Mouse (Mus musculus) embryonic facial prominence, embryonic 10.5 days (tissue): ENCODE data around the gene Entpd7. TPM values are rescaled to one million over a fixed set of nuclear protein-coding genes. Genes with fewer than 3 reads are reported as not detected.

Experiments used
- DNase-seq: peaks from one replicate; pipeline ENCODE4 v3.0.0-alpha.2; 2017; ENCODE audit warnings: low spot score
- H3K27ac ChIP-seq: fragments of 300-500 bp; sonication (generic); replicated peaks from 2 replicates; pipeline ENCODE4 v1.5.1; 2016; ENCODE audit warnings: mild to moderate bottlenecking
- H3K27me3 ChIP-seq: fragments of 300-500 bp; sonication (generic); replicated peaks from 2 replicates; pipeline ENCODE4 v1.6.1; 2016; ENCODE audit warnings: low read depth, mild to moderate bottlenecking; ENCODE audit not compliant: poor library complexity, severe bottlenecking
- H3K36me3 ChIP-seq: fragments of 300-500 bp; sonication (generic); replicated peaks from 2 replicates; pipeline ENCODE4 v1.6.1; 2016; ENCODE audit warnings: mild to moderate bottlenecking, moderate library complexity
- H3K4me1 ChIP-seq: fragments of 300-500 bp; sonication (generic); 2 replicates; pipeline ENCODE4 v1.6.1; 2016
- H3K4me3 ChIP-seq: fragments of 300-500 bp; sonication (generic); 2 replicates; pipeline ENCODE4 v1.5.1; 2016; ENCODE audit warnings: mild to moderate bottlenecking, moderate library complexity
- H3K9me3 ChIP-seq: fragments of 300-500 bp; sonication (generic); 2 replicates; pipeline ENCODE4 v1.6.1; 2016; ENCODE audit warnings: mild to moderate bottlenecking
- WGBS: fragments of 180-500 bp; shearing (Covaris S2); methylation state at CpG from one replicate; pipeline ENCODE4 v1.1.7; 2016; 5-methylcytosine and 5-hydroxymethylcytosine counted together
- polyA plus RNA-seq: library from polyadenylated mRNA; unstranded; fragments of >200 nt; fragmentation: Nextera tagmentation; extraction: Ambion mirVana; gene quantifications from 2 replicates; pipeline ENCODE4 v1.2.1, GENCODE M21; 2016

Entpd7 gene
- polyA plus RNA-seq, 1 experiment from 2014 or later = 8.9 TPM

DNA sequence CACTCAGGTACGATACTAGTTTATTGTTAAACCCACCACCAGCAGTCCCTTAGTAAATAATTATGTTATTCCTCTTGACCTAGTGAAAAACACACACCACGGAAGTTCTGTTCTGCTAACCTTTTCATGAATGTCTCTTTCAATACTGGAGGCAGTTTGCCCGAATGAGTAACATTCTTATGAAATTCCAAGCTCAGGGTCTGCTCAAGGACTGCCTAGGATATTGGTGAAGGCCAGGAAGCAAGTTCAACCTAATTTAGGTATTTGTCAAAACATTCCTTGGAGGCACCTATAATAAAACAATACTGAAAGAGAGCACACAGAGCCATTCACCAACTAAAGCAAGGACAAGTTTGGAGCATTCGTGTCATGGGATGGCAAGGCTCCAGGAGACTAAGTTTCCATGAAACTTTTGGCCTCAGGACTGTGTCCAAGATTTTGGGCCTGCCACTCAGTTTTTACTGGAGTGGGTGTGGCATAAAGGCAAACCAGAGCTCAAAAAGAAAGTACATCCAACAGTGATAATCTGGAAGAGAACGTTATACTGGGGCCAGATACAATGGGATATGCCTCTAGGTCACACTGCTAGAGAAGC, 80.0 kb downstream of the Entpd7 start:
- no peak overlapping the region for H3K4me3 ChIP-seq
- H3K27ac ChIP-seq = no peak overlapping the region
- 82% methylated on average over 5 of the region's 5 CpGs for WGBS
- H3K36me3 ChIP-seq = no peaks in the 10 kb centered on the region
- DNase-seq = no peak
- H3K4me1 ChIP-seq = no peaks in the 10 kb centered on the region
- no peaks in the 10 kb centered on the region for H3K27me3 ChIP-seq
- H3K9me3 ChIP-seq = no peaks in the 10 kb centered on the region

DNA sequence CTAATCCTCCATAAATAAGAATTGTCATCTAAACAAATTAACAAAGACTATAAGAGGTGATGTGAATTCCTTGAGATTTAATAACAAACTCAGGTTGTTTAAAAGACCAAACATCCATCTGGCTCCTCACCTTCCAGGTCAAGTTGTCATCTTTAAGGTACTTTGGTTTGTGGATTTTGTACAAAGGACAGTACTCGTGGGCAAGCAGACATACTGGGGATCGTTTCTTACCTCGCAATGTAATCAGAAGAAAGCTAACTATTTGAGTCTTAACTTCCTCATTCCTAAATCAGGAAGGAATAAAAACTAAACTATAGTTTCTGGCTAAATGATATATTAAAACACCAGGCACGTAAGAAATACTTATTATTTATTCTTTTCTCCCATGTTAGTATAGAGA, 81.1 kb downstream of the Entpd7 start:
- Histone ChIP-seq H3K27ac (no peak overlapping the region), H3K27me3 (no peaks in the 10 kb centered on the region), H3K4me1 (no peaks in the 10 kb centered on the region), H3K36me3 (no peaks in the 10 kb centered on the region), H3K4me3 (no peak overlapping the region), H3K9me3 (no peaks in the 10 kb centered on the region)
- 91% methylated on average over 4 of the region's 4 CpGs for WGBS
- no peak for DNase-seq

DNA sequence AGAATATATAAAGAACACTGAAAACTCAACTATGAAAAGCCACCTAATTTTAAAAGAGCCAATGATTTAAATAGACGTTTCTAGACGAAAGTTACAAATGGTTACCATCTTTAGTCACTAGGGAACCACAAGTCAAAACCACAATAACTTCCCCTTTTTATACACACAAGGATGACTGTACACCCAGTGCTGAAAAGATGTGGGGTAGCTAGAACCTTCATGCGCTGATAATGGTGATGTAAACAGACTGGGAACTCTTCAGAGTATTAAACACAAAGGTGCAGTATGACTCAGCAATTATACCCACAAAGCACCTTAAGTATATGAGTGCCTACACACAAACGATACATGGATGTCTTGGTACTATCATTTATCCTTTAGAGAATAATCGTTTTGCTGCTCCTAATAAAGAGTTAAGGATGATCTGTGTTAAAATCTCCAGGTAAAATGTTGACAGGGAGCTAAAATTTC, 82.1 kb downstream of the Entpd7 start:
- Histone ChIP-seq H3K9me3 (no peaks in the 10 kb centered on the region), H3K27me3 (no peaks in the 10 kb centered on the region), H3K27ac (no peak overlapping the region), H3K36me3 (no peaks in the 10 kb centered on the region), H3K4me1 (no peaks in the 10 kb centered on the region), H3K4me3 (no peak overlapping the region)
- WGBS = 90% methylated on average over 5 of the region's 5 CpGs
- DNase-seq = no peak

DNA sequence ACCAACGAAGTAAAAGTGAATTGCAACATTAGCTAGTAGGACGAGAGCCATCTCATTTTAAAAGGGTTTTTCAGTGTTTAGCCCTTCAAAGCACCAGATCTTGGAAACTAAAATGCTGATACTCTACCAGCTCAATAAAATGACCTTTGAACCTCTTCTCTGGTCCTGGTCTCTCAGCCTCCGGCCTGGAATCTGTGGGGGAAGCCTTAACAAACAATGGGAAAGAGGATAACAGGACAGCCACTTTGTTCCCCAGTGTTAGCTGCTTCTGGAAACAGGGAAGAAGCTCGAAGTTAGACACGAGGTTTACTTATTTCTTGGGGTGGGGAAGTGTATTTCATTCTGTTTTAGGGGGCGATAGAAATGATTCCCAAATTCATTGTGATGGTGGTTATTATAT, 82.8 kb downstream of the Entpd7 start:
- H3K9me3 ChIP-seq = no peaks in the 10 kb centered on the region
- 66% methylated on average over 6 of the region's 6 CpGs for WGBS
- H3K27me3 ChIP-seq = no peaks in the 10 kb centered on the region
- H3K27ac ChIP-seq = no peak overlapping the region
- no peaks in the 10 kb centered on the region for H3K36me3 ChIP-seq
- DNase-seq = no peak
- no peaks in the 10 kb centered on the region for H3K4me1 ChIP-seq
- no peak overlapping the region for H3K4me3 ChIP-seq

DNA sequence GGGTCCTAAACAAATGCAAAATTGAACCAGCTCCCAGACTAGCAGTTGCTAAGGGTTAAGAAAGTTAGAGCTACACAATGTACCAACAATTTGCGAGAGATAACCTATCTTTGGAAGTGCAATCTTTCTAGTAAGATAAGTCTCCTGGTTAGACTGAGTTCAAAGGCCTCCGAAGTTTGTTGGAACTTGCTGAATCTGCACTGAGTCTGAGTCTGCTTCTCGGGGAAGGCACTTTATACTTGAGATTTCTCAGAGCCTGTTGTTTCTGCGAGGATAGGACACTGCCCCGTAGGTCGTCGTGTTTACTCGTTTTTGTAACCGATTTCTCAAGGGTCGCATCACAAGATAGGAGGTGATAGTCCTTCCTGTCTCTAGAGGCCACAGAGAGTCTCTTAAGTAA, 86.0 kb downstream of the Entpd7 start:
- 77% methylated on average over 10 of the region's 10 CpGs for WGBS

DNA sequence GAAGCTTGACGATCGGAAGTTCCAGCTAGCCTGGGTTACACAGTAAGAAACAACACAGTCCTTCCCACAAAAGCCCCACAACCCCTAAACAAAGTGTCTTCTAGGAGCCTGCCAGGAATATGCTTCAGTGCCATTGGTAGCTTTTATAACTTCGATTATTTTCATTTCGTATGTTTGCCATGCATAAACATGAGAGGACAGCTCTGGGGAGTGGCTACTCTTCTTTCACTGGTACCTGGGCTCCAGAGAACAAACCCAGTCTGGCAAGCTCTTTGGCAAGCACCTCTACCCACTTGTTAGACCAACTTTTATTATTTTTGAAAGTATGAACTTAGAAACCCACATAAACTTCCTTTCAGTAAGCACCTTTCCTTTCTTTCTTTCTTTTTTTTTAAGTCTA, 87.1 kb downstream of the Entpd7 start:
- Histone ChIP-seq H3K4me3 (no peak overlapping the region), H3K27ac (no peak overlapping the region), H3K36me3 (no peaks in the 10 kb centered on the region), H3K4me1 (no peaks in the 10 kb centered on the region), H3K9me3 (no peaks in the 10 kb centered on the region), H3K27me3 (no peaks in the 10 kb centered on the region)
- no peak for DNase-seq
- 84% methylated on average over 4 of the region's 4 CpGs for WGBS

More for the DNA sequence above, 86.0 kb downstream of the Entpd7 start:
- H3K4me1 ChIP-seq = no peaks in the 10 kb centered on the region
- no peaks in the 10 kb centered on the region for H3K36me3 ChIP-seq
- no peak for DNase-seq
- H3K27ac ChIP-seq = no peak overlapping the region
- no peaks in the 10 kb centered on the region for H3K9me3 ChIP-seq
- no peaks in the 10 kb centered on the region for H3K27me3 ChIP-seq
- no peak overlapping the region for H3K4me3 ChIP-seq

DNA sequence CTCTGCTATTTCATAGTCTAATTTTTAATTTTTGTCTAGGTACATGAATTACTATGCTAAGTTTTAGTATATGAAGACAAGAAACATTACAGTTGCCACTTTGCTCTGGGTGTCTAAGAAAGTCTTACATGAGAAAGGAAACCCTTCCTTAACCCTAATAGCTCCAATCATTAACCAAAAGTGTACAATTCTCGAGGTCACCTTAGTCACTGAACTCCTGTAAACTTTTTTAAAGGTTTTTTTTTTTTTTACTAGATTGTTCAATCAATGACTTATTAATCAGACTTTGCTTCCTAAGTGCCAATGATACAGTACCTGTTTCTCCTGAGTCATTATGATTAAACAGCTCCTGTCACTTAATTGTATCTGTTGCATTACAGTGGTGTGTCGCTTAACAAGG, 87.8 kb downstream of the Entpd7 start:
- Histone ChIP-seq H3K27ac (no peak overlapping the region), H3K36me3 (no peaks in the 10 kb centered on the region), H3K4me3 (no peak overlapping the region), H3K4me1 (no peaks in the 10 kb centered on the region), H3K27me3 (no peaks in the 10 kb centered on the region), H3K9me3 (no peaks in the 10 kb centered on the region)
- no peak for DNase-seq
- WGBS = 73% methylated on average over 2 of the region's 2 CpGs

DNA sequence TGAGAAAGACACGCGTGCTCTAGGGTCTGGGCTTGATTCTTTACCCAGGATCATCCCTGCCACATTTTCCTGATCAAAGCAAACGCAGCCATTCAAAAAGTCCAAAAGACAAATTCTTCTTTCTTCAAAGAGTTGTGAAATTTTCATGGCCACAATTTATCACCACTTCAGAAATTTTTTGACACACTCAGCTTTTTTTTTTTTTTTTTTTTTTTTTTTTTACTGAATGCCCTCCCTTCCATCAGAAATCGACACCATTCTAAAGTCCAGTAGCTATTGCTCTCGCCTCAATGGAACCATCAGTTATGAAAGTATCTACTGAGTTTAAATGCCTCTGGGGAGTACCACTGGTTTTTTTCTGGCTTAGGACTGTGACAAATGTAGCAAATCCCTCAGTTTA, 90.9 kb downstream of the Entpd7 start:
- Histone ChIP-seq H3K36me3 (no peaks in the 10 kb centered on the region), H3K4me1 (no peaks in the 10 kb centered on the region), H3K27me3 (no peaks in the 10 kb centered on the region), H3K27ac (no peak overlapping the region), H3K4me3 (no peak overlapping the region), H3K9me3 (no peaks in the 10 kb centered on the region)
- 86% methylated on average over 5 of the region's 5 CpGs for WGBS
- no peak for DNase-seq

DNA sequence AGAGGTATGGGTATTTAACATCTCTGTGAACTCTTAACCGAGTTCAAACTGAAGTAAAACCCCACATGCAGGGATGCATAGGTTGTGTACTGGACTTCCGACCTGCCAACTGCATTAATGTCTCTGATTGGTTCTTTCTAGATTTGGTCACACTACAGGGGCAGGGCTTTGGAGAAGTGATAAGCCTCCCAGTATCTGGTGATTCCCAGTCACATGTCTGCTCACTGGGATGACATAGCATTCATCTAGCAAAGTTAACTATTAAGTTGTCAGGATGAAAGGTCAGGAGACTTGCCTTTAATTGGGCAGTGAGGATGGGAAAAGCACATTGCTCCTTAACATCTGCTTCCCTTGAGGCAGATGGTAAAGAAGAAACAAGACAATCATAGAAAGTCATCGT, 92.5 kb downstream of the Entpd7 start, which contains the start of gene Abcc2:
Gene Abcc2, plus strand, starts transcription at position 213 of the 400 bp plus-strand sequence.
- no peak for DNase-seq
- H3K4me1 ChIP-seq = no peaks in the 10 kb centered on the region
- H3K9me3 ChIP-seq = no peaks in the 10 kb centered on the region
- WGBS = 77% methylated on average over 3 of the region's 3 CpGs
- no peak within 1 kb of the TSS for H3K4me3 ChIP-seq
- no peaks in the 10 kb centered on the region for H3K27me3 ChIP-seq
- no peaks in the 10 kb centered on the region for H3K36me3 ChIP-seq
- no peak within 1 kb of the TSS for H3K27ac ChIP-seq

Other genes with a start within 250 kb of the Entpd7 start
- gene Cnnm1, start 249.2 kb upstream of the Entpd7 start, polyA plus RNA-seq = 0.16 and 0.31 TPM in 2 replicates
- gene Got1, start 165.1 kb upstream of the Entpd7 start, polyA plus RNA-seq = 55.4 and 57.9 TPM in 2 replicates
- 3.7 and 4.1 TPM in 2 replicates for gene Nkx2-3, start 77.3 kb upstream of the Entpd7 start, polyA plus RNA-seq
- 10.3 and 10.9 TPM in 2 replicates for gene Slc25a28, start 14.8 kb upstream of the Entpd7 start, polyA plus RNA-seq
- gene Cutc, start 63.3 kb downstream of the Entpd7 start, polyA plus RNA-seq = 14.4 and 14.8 TPM in 2 replicates
- gene Cox15, start 63.3 kb downstream of the Entpd7 start, polyA plus RNA-seq = 10.9 and 16.2 TPM in 2 replicates
- 0.05 TPM in 1 of 2 replicates, not detected in the other for gene Abcc2, start 92.5 kb downstream of the Entpd7 start, polyA plus RNA-seq